Mouse (Mus musculus) midbrain, embryonic 13.5 days (tissue): Measurements from ENCODE around the gene Dctn3. TPM values are rescaled to one million over a fixed set of nuclear protein-coding genes. Genes with fewer than 3 reads are reported as not detected.
A peak's percentile ranks its signal among the peaks of the same experiment; 100 is the strongest.
"Not testable (repeated sequence)": the region's sequence is repeated elsewhere in the genome, so short reads cannot be mapped to it uniquely, and the experiment has no call there.

Experiments used
- ATAC-seq: fragments of 200-750 bp; cut with Nextera tagmentation; 2 replicates; pipeline ENCODE4 v1.8.0; 2017; ENCODE audit warnings: mild to moderate bottlenecking, moderate TSS enrichment, moderate library complexity
- H3K27ac ChIP-seq: fragments of 300-500 bp; sonication (generic); 2 replicates; pipeline ENCODE4 v1.5.1; 2015; ENCODE audit warnings: inconsistent platforms, mild to moderate bottlenecking, moderate library complexity
- H3K27me3 ChIP-seq: fragments of 300-500 bp; sonication (generic); 2 replicates; pipeline ENCODE4 v1.6.1; 2015; ENCODE audit warnings: mild to moderate bottlenecking, inconsistent platforms
- H3K36me3 ChIP-seq: fragments of 300-500 bp; sonication (generic); 2 replicates; pipeline ENCODE4 v1.6.1; 2015; ENCODE audit warnings: mild to moderate bottlenecking, inconsistent platforms
- H3K4me1 ChIP-seq: fragments of 300-500 bp; sonication (generic); replicated peaks from 2 replicates; pipeline ENCODE4 v1.6.1; 2015; ENCODE audit warnings: inconsistent platforms
- H3K4me2 ChIP-seq: fragments of 300-500 bp; sonication (generic); replicated peaks from 2 replicates; pipeline ENCODE4 v1.6.1; 2015; ENCODE audit warnings: moderate library complexity, mild to moderate bottlenecking, inconsistent platforms
- H3K4me3 ChIP-seq: fragments of 300-500 bp; sonication (generic); replicated peaks from 2 replicates; pipeline ENCODE4 v1.5.1; 2015; ENCODE audit warnings: mild to moderate bottlenecking, inconsistent platforms
- H3K9ac ChIP-seq: fragments of 300-500 bp; sonication (generic); replicated peaks from 2 replicates; pipeline ENCODE4 v1.6.1; 2015; ENCODE audit warnings: mild to moderate bottlenecking, inconsistent platforms
- H3K9me3 ChIP-seq: fragments of 300-500 bp; sonication (generic); 2 replicates; pipeline ENCODE4 v1.6.1; 2016; ENCODE audit warnings: mild to moderate bottlenecking, inconsistent platforms
- WGBS: fragments of 180-500 bp; shearing (Covaris S2); methylation state at CpG from one replicate; pipeline ENCODE4 v1.1.7; 2015; 5-methylcytosine and 5-hydroxymethylcytosine counted together
- polyA plus RNA-seq: library from polyadenylated mRNA; unstranded; fragments of >200 nt; fragmentation: Nextera tagmentation; extraction: Ambion mirVana; gene quantifications from 2 replicates; pipeline ENCODE4 v1.2.1, GENCODE M21; 2015

The Dctn3 gene
- polyA plus RNA-seq = 270 and 278 TPM in 2 replicates

DNA sequence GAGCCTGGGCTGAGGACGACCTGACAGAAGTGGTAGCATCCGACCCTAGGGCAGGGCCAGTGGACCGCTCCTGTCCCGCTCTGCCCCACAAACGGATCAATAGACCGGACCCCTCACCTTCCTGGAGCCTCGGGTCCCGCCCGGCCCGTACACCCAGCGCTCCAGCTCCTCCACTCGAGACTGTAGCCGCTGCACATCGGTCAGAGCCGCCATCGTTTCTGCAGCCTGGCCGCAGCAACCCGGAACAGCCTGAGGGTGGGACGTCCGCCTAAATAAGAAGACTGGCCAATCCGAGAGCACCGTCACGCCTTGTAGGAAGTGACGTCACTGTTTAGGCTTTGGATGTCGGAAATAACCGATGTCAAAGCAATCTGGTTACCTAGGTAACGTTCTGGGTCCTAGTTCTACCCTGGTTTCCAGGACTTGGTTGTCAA lies at the start of gene Dctn3:
Dctn3 (minus strand) TSS at position 253 of the 434 bp plus-strand sequence.
- WGBS = under 1% methylated on average over 27 of the region's 27 CpGs

DNA sequence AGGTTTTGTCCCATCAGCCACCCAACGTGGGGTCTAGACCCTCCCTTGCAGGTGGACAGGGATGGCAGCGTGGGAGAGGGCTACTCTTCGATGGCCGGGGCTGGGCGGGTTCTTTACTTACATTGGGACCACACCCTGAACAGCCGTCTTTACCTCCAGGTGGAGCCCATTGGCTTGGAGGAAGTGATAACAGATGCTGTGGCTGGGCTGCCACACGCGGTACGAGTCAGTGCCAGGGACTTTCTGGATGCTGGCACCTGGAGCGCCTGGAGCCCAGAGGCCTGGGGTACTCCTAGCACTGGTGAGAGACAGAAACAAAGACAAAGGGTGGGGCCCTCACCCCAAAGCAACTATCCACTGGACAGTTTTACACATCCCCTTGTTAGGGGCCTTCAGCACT lies 44.3 kb upstream of the Dctn3 start:
- not testable (repeated sequence) for H3K27ac ChIP-seq, ATAC-seq, H3K4me1 ChIP-seq, H3K36me3 ChIP-seq, H3K4me3 ChIP-seq, H3K9ac ChIP-seq, H3K27me3 ChIP-seq, H3K9me3 ChIP-seq, H3K4me2 ChIP-seq
- 86% methylated on average over 10 of the region's 10 CpGs for WGBS

More for the DNA sequence above, at the start of gene Dctn3:
- ATAC-seq = peak; percentile 94
- H3K9me3 ChIP-seq = no peaks in the 10 kb centered on the region
- H3K4me1 ChIP-seq = peaks cover 38% of the 10 kb centered on the region
- H3K9ac ChIP-seq = peak within 1 kb of the TSS; percentile 94
- H3K27ac ChIP-seq = peak within 1 kb of the TSS; percentile 49; the same call in 1 of the 2 replicates
- peak within 1 kb of the TSS; percentile 88 for H3K4me3 ChIP-seq
- peak within 1 kb of the TSS; percentile 84 for H3K4me2 ChIP-seq
- peaks cover 28% of the 10 kb centered on the region for H3K36me3 ChIP-seq
- peaks cover 44% of the 10 kb centered on the region for H3K27me3 ChIP-seq

DNA sequence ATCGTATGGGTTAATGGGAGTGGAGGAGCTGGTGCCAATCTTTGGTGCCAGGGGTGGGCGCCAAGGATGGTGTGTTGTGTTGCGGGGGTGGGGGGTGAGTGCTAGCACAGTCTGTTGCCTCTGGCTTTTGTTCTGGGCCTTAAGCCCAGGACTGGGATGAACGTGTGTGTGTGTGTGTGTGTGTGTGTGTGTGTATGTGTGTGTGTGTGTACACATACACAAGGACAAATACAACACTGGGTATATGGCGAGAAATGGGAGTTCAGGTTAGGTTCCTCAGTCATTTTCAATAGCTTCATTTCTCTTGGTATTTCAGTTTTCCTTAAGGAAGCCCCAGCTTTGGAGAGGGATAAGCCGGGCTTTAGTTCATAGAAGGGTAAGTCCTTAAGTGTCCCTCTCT lies 40.2 kb upstream of the Dctn3 start:
- H3K9me3 ChIP-seq, H3K27me3 ChIP-seq, H3K9ac ChIP-seq, H3K4me3 ChIP-seq, H3K27ac ChIP-seq, ATAC-seq, H3K4me2 ChIP-seq: not testable (repeated sequence)
- peaks cover 11% of the 10 kb centered on the region; the same call in 1 of the 2 replicates for H3K36me3 ChIP-seq
- 85% methylated on average over 4 of the region's 6 CpGs for WGBS
- peaks cover 36% of the 10 kb centered on the region for H3K4me1 ChIP-seq

DNA sequence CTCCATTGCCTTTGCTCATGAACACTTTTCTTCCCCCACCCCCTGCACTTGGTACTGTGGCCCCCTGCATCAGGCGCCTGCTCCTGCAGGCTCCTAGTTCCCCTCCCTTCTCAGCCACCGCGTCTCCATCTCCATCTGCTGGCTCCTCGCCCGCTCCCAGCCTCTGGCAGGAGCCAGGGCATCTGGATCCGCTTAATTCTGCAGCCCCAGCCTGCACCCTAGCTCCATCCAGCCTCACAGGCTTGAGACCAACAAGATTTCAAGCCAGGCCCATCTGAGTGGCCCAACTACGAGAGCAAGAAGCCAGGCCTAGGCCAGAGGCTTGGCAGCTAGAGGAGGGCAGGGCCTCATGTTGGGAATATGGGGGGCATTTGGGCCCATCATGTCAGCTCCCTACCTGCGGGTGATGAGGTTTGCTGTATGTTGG lies 39.7 kb upstream of the Dctn3 start:
- H3K9ac ChIP-seq = 0 out of 2 replicates have a peak overlapping the region, but pooled peaks have one; percentile 20
- not testable (repeated sequence) for H3K27me3 ChIP-seq, H3K9me3 ChIP-seq, H3K36me3 ChIP-seq, H3K27ac ChIP-seq, ATAC-seq, H3K4me3 ChIP-seq, H3K4me2 ChIP-seq
- peaks cover 36% of the 10 kb centered on the region for H3K4me1 ChIP-seq
- 43% methylated on average over 8 of the region's 8 CpGs for WGBS

DNA sequence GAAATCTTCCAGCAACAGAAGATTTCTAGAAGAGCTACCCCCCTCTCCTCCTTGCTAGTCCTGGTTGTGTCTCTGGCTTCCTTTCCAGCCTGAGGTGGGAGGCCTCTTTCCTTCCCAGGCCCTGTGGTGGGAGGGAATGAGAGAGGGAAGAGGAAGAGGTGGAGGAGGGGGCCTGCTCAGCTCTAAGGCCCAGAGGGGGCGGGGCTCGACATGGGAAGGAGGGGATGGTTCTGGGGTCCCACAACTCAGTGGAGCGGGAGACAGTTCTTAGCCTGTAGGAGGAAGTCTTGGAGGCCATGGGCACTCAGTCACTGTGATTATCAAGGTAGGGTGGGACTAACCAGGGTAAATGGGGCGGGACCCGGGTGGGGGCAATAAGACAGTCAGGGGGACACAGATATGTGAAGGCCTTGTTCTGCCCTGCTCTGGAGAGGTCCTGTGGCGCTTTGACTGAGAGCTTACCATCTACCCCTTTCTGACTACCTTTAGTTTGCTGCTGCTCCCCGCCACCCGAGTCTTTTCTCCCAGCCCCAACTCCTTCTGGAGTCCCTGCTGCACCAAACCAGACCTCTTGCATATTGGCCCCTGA lies 39.2 kb upstream of the Dctn3 start:
- Histone ChIP-seq H3K9ac (peak overlapping the region; percentile 41), H3K4me3 (no peak overlapping the region), H3K36me3 (peaks cover 7% of the 10 kb centered on the region), H3K4me1 (peaks cover 36% of the 10 kb centered on the region), H3K9me3 (no peaks in the 10 kb centered on the region), H3K4me2 (0 out of 2 replicates have a peak overlapping the region, but pooled peaks have one; percentile 9), H3K27me3 (no peaks in the 10 kb centered on the region), H3K27ac (0 out of 2 replicates have a peak overlapping the region, but pooled peaks have one; percentile 22)
- 36% methylated on average over 8 of the region's 8 CpGs for WGBS
- ATAC-seq = no peak

DNA sequence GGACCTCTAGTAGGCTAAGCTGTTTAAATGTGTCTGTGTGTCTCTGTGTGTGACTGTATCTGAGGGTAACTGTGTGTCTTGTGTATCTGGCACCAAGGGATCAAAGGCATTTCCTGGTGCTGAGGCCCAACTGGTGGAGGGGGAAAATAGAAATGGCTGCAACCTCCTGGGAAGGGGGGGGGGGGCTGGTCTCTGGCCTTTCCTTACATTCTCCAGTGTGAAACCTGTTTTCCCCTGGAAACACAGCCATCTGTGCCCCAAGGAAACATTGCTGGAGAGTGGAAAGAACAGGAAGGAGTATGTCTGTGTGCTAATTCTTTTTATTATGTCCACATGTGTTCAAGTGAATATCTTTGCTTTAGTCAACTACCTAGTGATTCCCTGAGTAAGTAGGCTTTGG lies 38.7 kb upstream of the Dctn3 start:
- H3K4me1 ChIP-seq = peaks cover 37% of the 10 kb centered on the region
- 0 out of 2 replicates have a peak overlapping the region, but pooled peaks have one; percentile 22 for H3K27ac ChIP-seq
- ATAC-seq = no peak
- H3K9me3 ChIP-seq = no peaks in the 10 kb centered on the region
- no peak overlapping the region for H3K4me3 ChIP-seq
- peaks cover 7% of the 10 kb centered on the region for H3K36me3 ChIP-seq
- no peaks in the 10 kb centered on the region for H3K27me3 ChIP-seq
- H3K9ac ChIP-seq = peak overlapping the region; percentile 41; the same call in 1 of the 2 replicates
- H3K4me2 ChIP-seq = 0 out of 2 replicates have a peak overlapping the region, but pooled peaks have one; percentile 62

DNA sequence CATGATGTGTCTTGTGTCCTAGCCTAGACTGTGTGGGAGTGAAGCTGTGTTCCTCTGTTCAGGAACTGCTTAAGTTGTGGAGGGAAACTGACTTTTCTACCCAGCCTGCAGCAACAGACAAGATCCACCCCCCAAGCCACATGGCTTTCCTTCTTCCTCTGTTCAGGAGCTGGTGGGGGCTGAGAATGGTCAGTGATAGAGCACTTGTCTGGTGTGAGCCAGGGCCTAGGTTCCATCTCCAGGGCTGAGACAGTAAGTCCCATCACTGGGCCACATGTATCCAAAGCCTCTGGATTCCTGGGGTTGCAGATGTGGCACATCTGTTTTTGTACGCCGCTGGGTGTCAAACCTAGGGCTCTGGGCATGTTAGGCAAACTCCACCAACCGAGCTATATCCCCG lies 37.9 kb upstream of the Dctn3 start:
- peak overlapping the region; percentile 62 for H3K4me2 ChIP-seq
- ATAC-seq = peak; percentile 21; the same call in 1 of the 2 replicates
- H3K4me3 ChIP-seq = peak overlapping the region; percentile 39
- peak overlapping the region; percentile 64 for H3K27ac ChIP-seq
- no peaks in the 10 kb centered on the region for H3K9me3 ChIP-seq
- WGBS = 90% methylated on average over 4 of the region's 4 CpGs
- peaks cover 7% of the 10 kb centered on the region for H3K36me3 ChIP-seq
- 0 out of 2 replicates have a peak overlapping the region, but pooled peaks have one; percentile 73 for H3K9ac ChIP-seq
- H3K4me1 ChIP-seq = peaks cover 43% of the 10 kb centered on the region
- no peaks in the 10 kb centered on the region for H3K27me3 ChIP-seq

DNA sequence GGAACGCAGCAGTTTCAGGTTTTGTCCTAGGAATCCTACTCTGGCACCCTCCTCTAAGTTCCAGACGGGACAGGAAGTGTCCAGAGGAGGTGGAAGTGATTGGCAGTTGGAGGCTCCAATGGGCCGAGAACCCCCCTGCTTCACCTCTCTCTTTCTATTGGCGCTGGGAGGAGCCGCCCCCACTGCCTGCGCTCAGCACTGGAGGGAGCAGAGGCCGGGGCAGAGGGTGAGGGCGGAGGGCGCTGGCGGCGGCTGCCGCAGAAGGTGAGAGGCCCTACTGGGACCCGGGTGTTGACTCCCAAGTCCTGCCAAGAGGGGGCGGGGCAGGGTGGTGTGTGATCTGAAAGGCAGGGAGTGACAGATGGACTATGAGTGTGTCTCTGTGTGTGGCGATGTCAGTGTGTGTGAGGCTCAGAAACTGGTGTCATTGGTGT lies 37.3 kb upstream of the Dctn3 start:
- H3K27me3 ChIP-seq = no peaks in the 10 kb centered on the region
- H3K36me3 ChIP-seq = peaks cover 7% of the 10 kb centered on the region
- peak overlapping the region; percentile 62 for H3K4me2 ChIP-seq
- peak overlapping the region; percentile 64 for H3K27ac ChIP-seq
- WGBS = under 1% methylated on average over 15 of the region's 15 CpGs
- peaks cover 43% of the 10 kb centered on the region for H3K4me1 ChIP-seq
- peak overlapping the region; percentile 39 for H3K4me3 ChIP-seq
- no peaks in the 10 kb centered on the region for H3K9me3 ChIP-seq
- H3K9ac ChIP-seq = peak overlapping the region; percentile 73
- ATAC-seq = peak; percentile 85

DNA sequence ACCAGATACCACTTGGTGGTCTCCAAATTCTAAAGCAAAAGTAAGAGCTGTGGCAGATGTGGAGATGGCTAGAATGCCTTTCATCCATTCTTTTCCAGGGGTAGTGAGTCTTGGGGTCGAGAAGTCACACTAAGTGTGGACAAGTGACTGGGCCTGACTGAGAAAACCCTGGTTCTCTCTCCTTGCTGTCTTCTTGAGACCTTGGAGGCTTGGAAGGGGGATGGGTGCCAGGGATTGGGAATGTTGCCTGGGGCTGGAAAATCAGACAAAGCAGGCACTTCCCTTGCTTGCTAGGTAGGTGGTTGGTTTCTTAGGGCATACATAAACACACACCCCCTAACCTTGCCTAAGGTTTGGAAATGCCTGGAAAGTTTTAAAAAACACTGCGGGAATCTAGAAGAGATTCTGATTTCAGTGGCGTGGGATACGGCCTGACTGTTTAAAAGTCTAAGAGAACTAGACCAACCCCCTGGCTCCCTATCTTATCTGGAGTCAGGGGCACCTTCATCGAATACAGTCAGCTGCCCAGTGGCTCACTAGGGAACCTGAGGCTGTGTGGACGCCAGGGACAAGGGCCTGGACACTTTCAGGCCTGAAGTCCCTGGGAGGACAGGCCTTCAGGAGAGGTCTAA lies 36.8 kb upstream of the Dctn3 start:
- Histone ChIP-seq H3K9ac (peak overlapping the region; percentile 73), H3K9me3 (no peaks in the 10 kb centered on the region)

DNA sequence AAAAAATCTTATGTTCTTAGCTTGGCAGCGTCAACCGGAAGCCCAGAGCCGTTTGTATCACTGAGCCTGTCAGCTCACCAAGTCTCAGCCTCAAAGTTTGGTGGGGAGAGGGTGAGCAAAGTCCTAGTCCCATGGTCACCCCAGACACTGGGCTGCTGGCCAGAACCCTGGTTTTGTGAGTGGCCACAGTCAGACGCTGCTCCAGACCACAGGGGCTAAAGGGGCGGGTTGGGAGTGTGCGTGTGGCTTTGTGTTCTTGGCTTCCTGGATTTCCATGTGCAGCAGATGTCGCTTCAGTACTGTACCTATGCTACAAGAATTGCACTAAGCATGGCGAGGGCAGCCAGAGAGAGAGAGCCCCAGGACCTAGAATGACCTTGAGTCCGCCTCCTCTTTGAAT lies 36.2 kb upstream of the Dctn3 start:
- Histone ChIP-seq H3K9me3 (no peaks in the 10 kb centered on the region), H3K27me3 (no peaks in the 10 kb centered on the region), H3K4me2 (no peak overlapping the region), H3K4me3 (no peak overlapping the region), H3K27ac (no peak overlapping the region), H3K9ac (no peak overlapping the region), H3K4me1 (peaks cover 51% of the 10 kb centered on the region), H3K36me3 (peaks cover 7% of the 10 kb centered on the region)
- ATAC-seq = no peak
- WGBS = 90% methylated on average over 9 of the region's 9 CpGs

More for the DNA sequence above, 36.8 kb upstream of the Dctn3 start:
- WGBS = 39% methylated on average over 6 of the region's 6 CpGs
- H3K4me3 ChIP-seq = peak overlapping the region; percentile 39
- peak overlapping the region; percentile 62 for H3K4me2 ChIP-seq
- no peaks in the 10 kb centered on the region for H3K27me3 ChIP-seq
- H3K27ac ChIP-seq = 0 out of 2 replicates have a peak overlapping the region, but pooled peaks have one; percentile 14
- peaks cover 48% of the 10 kb centered on the region for H3K4me1 ChIP-seq
- no peak for ATAC-seq
- peaks cover 7% of the 10 kb centered on the region for H3K36me3 ChIP-seq

DNA sequence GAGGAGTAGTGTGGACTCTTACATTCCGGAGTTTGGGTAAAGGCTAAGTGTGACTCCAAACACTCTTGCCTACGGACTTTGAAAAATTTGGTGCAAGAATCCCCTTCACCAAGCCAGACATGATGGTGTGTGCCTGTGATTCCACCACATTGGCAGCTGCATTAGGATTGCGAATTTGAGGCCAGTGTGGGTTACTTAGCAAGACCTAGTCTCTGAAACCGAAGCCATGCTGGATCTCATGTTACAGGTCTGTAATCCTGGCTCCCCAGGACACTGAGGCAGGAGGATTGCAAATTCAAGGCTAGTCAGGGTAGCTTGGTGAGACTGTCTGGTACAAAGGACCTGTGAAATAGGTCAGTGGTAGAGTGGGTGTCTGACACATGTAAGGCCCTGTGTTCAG lies 35.7 kb upstream of the Dctn3 start:
- Histone ChIP-seq H3K4me3 (no peak overlapping the region), H3K27ac (no peak overlapping the region), H3K9me3 (no peaks in the 10 kb centered on the region), H3K4me1 (peaks cover 51% of the 10 kb centered on the region), H3K9ac (no peak overlapping the region), H3K4me2 (no peak overlapping the region), H3K27me3 (no peaks in the 10 kb centered on the region), H3K36me3 (peaks cover 7% of the 10 kb centered on the region)
- no peak for ATAC-seq
- WGBS = 89% methylated on average over 4 of the region's 4 CpGs

DNA sequence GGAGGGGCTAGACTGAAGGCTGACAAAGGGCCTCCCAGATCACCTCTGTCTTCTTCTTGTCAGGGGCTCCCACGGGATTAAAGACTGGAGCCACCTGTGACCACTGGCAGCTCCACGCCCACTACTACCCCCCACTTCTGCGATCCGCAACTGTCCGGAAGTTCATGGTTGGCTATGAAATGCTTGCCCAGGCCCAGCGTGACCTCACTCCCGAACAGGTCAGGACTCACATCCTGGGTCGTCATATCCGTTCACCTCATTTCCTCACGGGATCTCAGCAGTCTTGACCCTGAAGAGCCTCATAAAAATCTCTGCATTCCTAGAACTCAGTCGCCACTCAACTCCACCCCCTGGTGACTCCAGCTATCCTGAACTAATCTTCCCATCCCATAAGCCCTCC lies 35.1 kb upstream of the Dctn3 start:
- H3K4me1 ChIP-seq = peaks cover 51% of the 10 kb centered on the region
- no peak overlapping the region for H3K27ac ChIP-seq
- WGBS = 87% methylated on average over 11 of the region's 11 CpGs
- H3K9ac ChIP-seq = no peak overlapping the region
- H3K4me3 ChIP-seq = no peak overlapping the region
- no peaks in the 10 kb centered on the region for H3K9me3 ChIP-seq
- no peaks in the 10 kb centered on the region for H3K27me3 ChIP-seq
- peaks cover 7% of the 10 kb centered on the region for H3K36me3 ChIP-seq
- H3K4me2 ChIP-seq = no peak overlapping the region
- no peak for ATAC-seq
